Comparison of ENCODE assay signal across 9 mouse cellular contexts in the genomic region with DNA sequence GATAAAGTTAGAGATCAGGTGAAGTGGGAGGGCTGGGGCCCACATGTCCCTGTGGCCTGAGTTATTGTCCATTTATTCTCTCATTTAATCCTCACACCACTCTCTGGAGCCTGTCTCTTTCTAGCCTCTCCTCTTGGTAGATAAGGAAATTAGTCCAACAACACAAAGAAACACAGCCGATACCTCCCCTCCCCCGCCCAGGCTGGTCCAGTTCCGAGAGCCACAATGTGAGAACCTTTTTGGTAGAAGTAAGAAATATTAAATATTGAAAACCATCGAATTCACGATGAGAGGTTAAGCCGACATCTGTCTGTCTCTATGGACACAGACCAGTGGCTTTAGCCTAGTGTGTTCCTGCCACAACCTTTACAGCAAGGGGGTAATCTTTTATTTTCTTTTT. TPM values are rescaled to one million over a fixed set of nuclear protein-coding genes. Genes with fewer than 3 reads are reported as not detected.
DNase-seq lines count a peak whose midpoint lies in the region; ATAC-seq and TF ChIP-seq lines count a peak whose summit lies in the region.
"Had no signal": no experiment of that assay in that cellular context is flagged by ENCODE, and none has a peak within 500 bp of the region (broad histone marks: within the 10 kb centered on the region; RNA-seq: fewer than 3 reads in every experiment).

No protein-coding gene starts in this region.

- peak overlapping the region; percentile 59 for H3K4me2 ChIP-seq in forebrain, embryonic 14.5 days (ENCODE audit: low read length)
- H3K4me2 ChIP-seq in liver, embryonic 14.5 days (ENCODE audit: low read depth), result peak overlapping the region; percentile 72

- peak overlapping the region; percentile 98 for H3K27ac ChIP-seq in gastrocnemius, adult 2 months
- peak overlapping the region; percentile 96 for H3K27ac ChIP-seq in forebrain, embryonic 14.5 days (ENCODE audit: low read depth, low read length)
- H3K27ac ChIP-seq in liver, embryonic 14.5 days, result peak overlapping the region; percentile 72

- no peaks in the 10 kb centered on the region for H3K9me3 ChIP-seq in forebrain, embryonic 14.5 days (replicated peaks; ENCODE audit: control insufficient read depth, low read length)
- H3K9me3 ChIP-seq in liver, embryonic 14.5 days (ENCODE audit: control insufficient read depth, low read length), result no peaks in the 10 kb centered on the region

- peaks cover 4% of the 10 kb centered on the region for H3K79me2 ChIP-seq in C2C12 (ENCODE audit: control insufficient read depth, insufficient read depth)

- DNase-seq in gastrocnemius, adult 2 months, result no peak
- no peak for DNase-seq in gastrocnemius, adult 18-20 months (ENCODE audit: low spot score)
- DNase-seq in forebrain, embryonic 14.5 days (ENCODE audit: low spot score), result peak; percentile 61
- no peak for DNase-seq in liver, embryonic 14.5 days (ENCODE audit: low read depth in 3 of 3, low spot score in 3 of 3)
- no peak for DNase-seq in frontal cortex, adult 2 months (ENCODE audit: extremely low spot score in 1 of 2, low spot score in 1 of 2)
- DNase-seq in ovary, postnatal 14 days (ENCODE audit: low spot score), result no peak
- DNase-seq in urinary bladder, postnatal 4 days (ENCODE audit: low spot score in 2 of 2), result no peak

- H3ac ChIP-seq in C2C12 (ENCODE audit: control insufficient read depth, insufficient read length, low read depth), result no peak overlapping the region

- 39% methylated on average over 6 of the region's 6 CpGs for WGBS in forebrain, embryonic 14.5 days
- WGBS in liver, embryonic 14.5 days (ENCODE audit: insufficient replicate concordance), result 35% methylated on average over 6 of the region's 6 CpGs

- TF ChIP-seq CTCF in gastrocnemius, adult 2 months (IDR thresholded peaks at IDR 0.05), result no peak
- no peak for TF ChIP-seq CTCF in C2C12 (IDR thresholded peaks at IDR 0.05; ENCODE audit: control insufficient read depth, insufficient read depth, insufficient read length)
- no peak for TF ChIP-seq CTCF in liver, embryonic 14.5 days (IDR thresholded peaks at IDR 0.05; ENCODE audit: low read depth)

- H3K4me3 ChIP-seq in gastrocnemius, adult 2 months, result peak overlapping the region; percentile 76
- H3K4me3 ChIP-seq in C2C12 (ENCODE audit: insufficient read depth, poor library complexity, severe bottlenecking), result peak overlapping the region; percentile 46
- H3K4me3 ChIP-seq in forebrain, embryonic 14.5 days (ENCODE audit: low read depth, low read length), result peak overlapping the region; percentile 44
- peak overlapping the region; percentile 8 to 59; a peak in 3 of 4 replicates for H3K4me3 ChIP-seq in liver, embryonic 14.5 days (ENCODE audit: insufficient read depth in 1 of 2, low read depth in 2 of 2, low read length in 2 of 2)

- no peaks in the 10 kb centered on the region for H3K79me3 ChIP-seq in C2C12 (ENCODE audit: low read depth)

- ATAC-seq in forebrain, embryonic 14.5 days, result no peak
- ATAC-seq in liver, embryonic 14.5 days (ENCODE audit: insufficient read depth), result no peak

- H3K4me1 ChIP-seq in forebrain, embryonic 14.5 days (ENCODE audit: control insufficient read depth, insufficient read depth, low read length), result peaks cover 36% of the 10 kb centered on the region
- peaks cover 6 to 12% of the 10 kb centered on the region in 2 experiments for H3K4me1 ChIP-seq in liver, embryonic 14.5 days (replicated peaks; ENCODE audit: control insufficient read depth in 2 of 2, insufficient read depth in 2 of 2, low read length in 1 of 2)

- H3K36me3 ChIP-seq in C2C12 (ENCODE audit: control insufficient read depth, insufficient read depth), result no peaks in the 10 kb centered on the region
- no peaks in the 10 kb centered on the region for H3K36me3 ChIP-seq in forebrain, embryonic 14.5 days (ENCODE audit: control insufficient read depth, insufficient read depth, low read length)
- H3K36me3 ChIP-seq in liver, embryonic 14.5 days (replicated peaks; ENCODE audit: control insufficient read depth, insufficient read depth, low read depth), result no peaks in the 10 kb centered on the region

- H3K27me3 ChIP-seq in C2C12 (ENCODE audit: control insufficient read depth, insufficient read depth, insufficient read length), result no peaks in the 10 kb centered on the region
- H3K27me3 ChIP-seq in forebrain, embryonic 14.5 days (replicated peaks; ENCODE audit: control insufficient read depth, insufficient read depth, low read length), result no peaks in the 10 kb centered on the region
- H3K27me3 ChIP-seq in liver, embryonic 14.5 days (ENCODE audit: control insufficient read depth, insufficient read depth, low read length), result no peaks in the 10 kb centered on the region

- H3K9ac ChIP-seq in forebrain, embryonic 14.5 days (ENCODE audit: low read length), result peak overlapping the region; percentile 90
- peak overlapping the region; percentile 68 for H3K9ac ChIP-seq in liver, embryonic 14.5 days (replicated peaks)

- intact Hi-C loops in gastrocnemius, adult 2 months (cut with DNase I), result no loop called here

- no peak for TF ChIP-seq EP300 in liver, embryonic 14.5 days (IDR thresholded peaks at IDR 0.05; ENCODE audit: low read depth)

TF ChIP-seq in C2C12, 6 proteins besides CTCF, POLR2A, EP300 and RAD21:
- TF ChIP-seq CEBPB (IDR thresholded peaks at IDR 0.05; ENCODE audit: low read depth) (no peak), FOSL1 (IDR thresholded peaks at IDR 0.05; ENCODE audit: insufficient read depth, low read length, poor library complexity, severe bottlenecking) (no peak), MYOG (IDR thresholded peaks at IDR 0.05; ENCODE audit: control insufficient read depth, extremely low read depth, insufficient read length) (no peak), MAX (IDR thresholded peaks at IDR 0.05) (no peak), MYOD1 (IDR thresholded peaks at IDR 0.05; ENCODE audit: control insufficient read depth, insufficient read length, low read depth) (no peak), USF1 (IDR thresholded peaks at IDR 0.05; ENCODE audit: low read depth) (no peak)

RNA-seq across cellular contexts. Expression of a gene that starts 31.2 kb away (rescaled TPM):
- 10 to 100 TPM; 17.1 to 43.2 TPM for total RNA-seq in gastrocnemius, adult 2 months (2021)
- 10 to 100 TPM; 17.9 to 38.6 TPM for total RNA-seq in gastrocnemius, adult 18-20 months (2021)
- polyA plus RNA-seq in C2C12 (2012; fragmentation: generic; extraction: Trizol), result 2,758 TPM
- 18,182 and 18,289 TPM in 2 replicates for polyA plus RNA-seq in forebrain, embryonic 14.5 days (2014; fragmentation: Nextera tagmentation; extraction: Ambion mirVana)
- 44.7 and 62.0 TPM in 2 replicates for polyA plus RNA-seq in liver, embryonic 14.5 days (2012; rRNA removed)
- 60.1 and 69.0 TPM in 2 replicates for polyA plus RNA-seq in liver, embryonic 14.5 days (2014; fragmentation: Nextera tagmentation; extraction: Ambion mirVana)
- 1,817 and 1,854 TPM in 2 replicates for polyA plus RNA-seq in frontal cortex, adult 2 months (2012; rRNA removed)

RNA-seq across cellular contexts. Expression of a gene that starts 31.3 kb away (rescaled TPM):
- total RNA-seq in gastrocnemius, adult 2 months (2021), result not detected
- not detected for total RNA-seq in gastrocnemius, adult 18-20 months (2021)
- polyA plus RNA-seq in C2C12 (2012; fragmentation: generic; extraction: Trizol), result 0.22 TPM
- polyA plus RNA-seq in forebrain, embryonic 14.5 days (2014; fragmentation: Nextera tagmentation; extraction: Ambion mirVana), result not detected in 2 replicates
- polyA plus RNA-seq in liver, embryonic 14.5 days (2012; rRNA removed), result 0.15 and 6.4 TPM in 2 replicates
- polyA plus RNA-seq in liver, embryonic 14.5 days (2014; fragmentation: Nextera tagmentation; extraction: Ambion mirVana), result not detected in 2 replicates
- 0.17 and 3.5 TPM in 2 replicates for polyA plus RNA-seq in frontal cortex, adult 2 months (2012; rRNA removed)
- total RNA-seq: ES-E14 had no signal

RNA-seq across cellular contexts. Expression of a gene that starts 45.0 kb away (rescaled TPM):
- total RNA-seq in gastrocnemius, adult 2 months (2021), result 1 to 10 TPM; 7.1 to 7.7 TPM
- total RNA-seq in gastrocnemius, adult 18-20 months (2021), result 1 to 10 TPM; 5.4 to 9.9 TPM
- 976 TPM for polyA plus RNA-seq in C2C12 (2012; fragmentation: generic; extraction: Trizol)
- polyA plus RNA-seq in forebrain, embryonic 14.5 days (2014; fragmentation: Nextera tagmentation; extraction: Ambion mirVana), result 56.7 and 93.1 TPM in 2 replicates
- polyA plus RNA-seq in liver, embryonic 14.5 days (2012; rRNA removed), result 273 and 373 TPM in 2 replicates
- polyA plus RNA-seq in liver, embryonic 14.5 days (2014; fragmentation: Nextera tagmentation; extraction: Ambion mirVana), result 277 and 278 TPM in 2 replicates
- polyA plus RNA-seq in frontal cortex, adult 2 months (2012; rRNA removed), result 5.8 and 10.6 TPM in 2 replicates

RNA-seq across cellular contexts. Expression of a gene that starts 50.3 kb away (rescaled TPM):
- 10 to 100 TPM; 15.8 to 33.9 TPM for total RNA-seq in gastrocnemius, adult 2 months (2021)
- 10 to 100 TPM; 15.6 to 29.6 TPM for total RNA-seq in gastrocnemius, adult 18-20 months (2021)
- polyA plus RNA-seq in C2C12 (2012; fragmentation: generic; extraction: Trizol), result 3,512 TPM
- polyA plus RNA-seq in forebrain, embryonic 14.5 days (2014; fragmentation: Nextera tagmentation; extraction: Ambion mirVana), result 1,499 and 1,719 TPM in 2 replicates
- polyA plus RNA-seq in liver, embryonic 14.5 days (2012; rRNA removed), result 1,442 and 1,688 TPM in 2 replicates
- 1,211 and 1,290 TPM in 2 replicates for polyA plus RNA-seq in liver, embryonic 14.5 days (2014; fragmentation: Nextera tagmentation; extraction: Ambion mirVana)
- polyA plus RNA-seq in frontal cortex, adult 2 months (2012; rRNA removed), result 1,157 and 1,186 TPM in 2 replicates

Comparison
In these comparisons a context has a peak if more than half of its experiments do, and no peak if none do; other contexts are left out.
1. RNA of a gene that starts 31.2 kb away (polyA plus RNA-seq): 18,182 to 18,289 TPM in forebrain, embryonic 14.5 days, 2,758 TPM in C2C12 (single experiment) and 1,817 to 1,854 TPM in frontal cortex, adult 2 months; 44.7 to 69.0 TPM in liver, embryonic 14.5 days; every median in the first group is over 10 times any median in the second.
2. Peak in every context shown above with its lines, with median percentiles within 50 percentile points of each other: H3K27ac ChIP-seq and H3K4me3 ChIP-seq.